In genomic region chr7:101393694-101394504, GRCm38 (mm10) we compare ENCODE assay signal across 8 mouse cellular contexts. TPM values are rescaled to one million over a fixed set of nuclear protein-coding genes. Genes with fewer than 3 reads are reported as not detected.
A peak's percentile ranks its signal among the peaks of the same experiment; 100 is the strongest.
DNase-seq lines count a peak whose midpoint lies in the region; ATAC-seq lines count a peak whose summit lies in the region.

No protein-coding gene starts in this region.

- H3K9me3 ChIP-seq in intestine, embryonic 14.5 days (ENCODE audit: control insufficient read depth, low read length), result no peaks in the 10 kb centered on the region

- H3K36me3 ChIP-seq in intestine, embryonic 14.5 days (ENCODE audit: control insufficient read depth, insufficient read depth, low read length), result peaks cover 46% of the 10 kb centered on the region

- no peak for DNase-seq in frontal cortex, postnatal 36 days (ENCODE audit: low spot score in 2 of 2)
- DNase-seq in gastrocnemius, postnatal 10 days, result peak; percentile 59
- DNase-seq in intestine, embryonic 14.5 days (ENCODE audit: low spot score), result peak; percentile 76
- DNase-seq in lung, adult 18-20 months, result peak; percentile 73 to 80
- DNase-seq in testis, postnatal 10 days (ENCODE audit: low spot score), result peak; percentile 76

- 27% methylated on average over 8 of the region's 8 CpGs for WGBS in intestine, embryonic 14.5 days

- peaks cover 34% of the 10 kb centered on the region for H3K4me1 ChIP-seq in intestine, embryonic 14.5 days (replicated peaks; ENCODE audit: control insufficient read depth, insufficient read depth, low read length)

- H3K4me3 ChIP-seq in intestine, embryonic 14.5 days (ENCODE audit: low read depth, low read length), result peak overlapping the region; percentile 34

- H3K4me2 ChIP-seq in intestine, embryonic 14.5 days (ENCODE audit: low read length), result peak overlapping the region; percentile 52

- peak; percentile 32; the same call in 1 of the 2 replicates for ATAC-seq in frontal cortex, adult (ENCODE audit: low TSS enrichment)
- ATAC-seq in intestine, embryonic 14.5 days (replicated peaks; ENCODE audit: low FRiP score, low TSS enrichment, low read depth), result peak; percentile 81
- ATAC-seq in activated CD4-positive, CD25-positive, alpha-beta regulatory T cell, adult 4 months, result no peak
- no peak for ATAC-seq in megakaryocyte-erythroid progenitor cell, adult 5-6 weeks (replicated peaks; ENCODE audit: low FRiP score, low TSS enrichment, poor library complexity, severe bottlenecking)

- H3K9ac ChIP-seq in intestine, embryonic 14.5 days (ENCODE audit: low read length), result peak overlapping the region; percentile 35

- no peaks in the 10 kb centered on the region for H3K27me3 ChIP-seq in intestine, embryonic 14.5 days (replicated peaks; ENCODE audit: control insufficient read depth, insufficient read depth, low read length)

- H3K27ac ChIP-seq in intestine, embryonic 14.5 days (ENCODE audit: low read depth), result peak overlapping the region; percentile 93

RNA-seq across cellular contexts. Expression of gene Gm45837, which starts 16.8 kb away (rescaled TPM):
- 1 to 10 TPM in 1 of 2 experiments, not detected in 1; 4.7 TPM for total RNA-seq in gastrocnemius, postnatal 10 days (2021)
- 3.9 TPM in 1 of 2 replicates, not detected in the other for polyA plus RNA-seq in intestine, embryonic 14.5 days (2014; fragmentation: Nextera tagmentation; extraction: Ambion mirVana)
- polyA plus RNA-seq in activated CD4-positive, CD25-positive, alpha-beta regulatory T cell, adult 4 months (2017; shearing (Covaris generic)), result 10 to 100 TPM; 15.9 to 22.1 TPM
- not detected in 2 replicates for total RNA-seq in megakaryocyte-erythroid progenitor cell, adult 5-6 weeks (2014; fragmentation: Nextera tagmentation)
- total RNA-seq in megakaryocyte-erythroid progenitor cell, adult 5-6 weeks (2017), result not detected in 2 replicates

RNA-seq across cellular contexts. Expression of gene Pde2a, which starts 27.6 kb away (rescaled TPM):
- total RNA-seq in gastrocnemius, postnatal 10 days (2021), result 10 to 100 TPM; 48.2 to 48.4 TPM
- 16.4 and 20.0 TPM in 2 replicates for polyA plus RNA-seq in intestine, embryonic 14.5 days (2014; fragmentation: Nextera tagmentation; extraction: Ambion mirVana)
- polyA plus RNA-seq in activated CD4-positive, CD25-positive, alpha-beta regulatory T cell, adult 4 months (2017; shearing (Covaris generic)), result 10 to 100 TPM; 13.4 to 18.5 TPM
- total RNA-seq in megakaryocyte-erythroid progenitor cell, adult 5-6 weeks (2014; fragmentation: Nextera tagmentation), result 4.7 and 19.4 TPM in 2 replicates
- 4.5 and 6.0 TPM in 2 replicates for total RNA-seq in megakaryocyte-erythroid progenitor cell, adult 5-6 weeks (2017)

RNA-seq across cellular contexts. Expression of gene Arap1, which starts 46.0 kb away (rescaled TPM):
- total RNA-seq in gastrocnemius, postnatal 10 days (2021), result 10 to 100 TPM; 23.1 to 32.4 TPM
- 70.1 and 72.1 TPM in 2 replicates for polyA plus RNA-seq in intestine, embryonic 14.5 days (2014; fragmentation: Nextera tagmentation; extraction: Ambion mirVana)
- polyA plus RNA-seq in activated CD4-positive, CD25-positive, alpha-beta regulatory T cell, adult 4 months (2017; shearing (Covaris generic)), result 10 to 100 TPM; 27.1 to 51.2 TPM
- 68.9 and 88.4 TPM in 2 replicates for total RNA-seq in megakaryocyte-erythroid progenitor cell, adult 5-6 weeks (2014; fragmentation: Nextera tagmentation)
- 20.1 and 31.0 TPM in 2 replicates for total RNA-seq in megakaryocyte-erythroid progenitor cell, adult 5-6 weeks (2017)

Comparison
In these comparisons a context has a peak if more than half of its experiments do, and no peak if none do; other contexts are left out.
1. ATAC-seq: peak in frontal cortex, adult (single experiment) and intestine, embryonic 14.5 days (single experiment); none in activated CD4-positive, CD25-positive, alpha-beta regulatory T cell, adult 4 months (single experiment) and megakaryocyte-erythroid progenitor cell, adult 5-6 weeks (single experiment).
2. DNase-seq: peak in gastrocnemius, postnatal 10 days (single experiment), intestine, embryonic 14.5 days (single experiment), lung, adult 18-20 months (2 of 2) and testis, postnatal 10 days (single experiment); none in frontal cortex, postnatal 36 days (0 of 2).